Mouse (Mus musculus) ES-Bruce4 (cell line): Measurements from ENCODE around the gene Acsbg2. TPM values are rescaled to one million over a fixed set of nuclear protein-coding genes. Genes with fewer than 3 reads are reported as not detected.

Source experiments
- H3K27ac ChIP-seq: 2 replicates; pipeline ENCODE4 v1.5.1; 2012; ENCODE audit warnings: low read length, inconsistent platforms; ENCODE audit not compliant: insufficient read depth
- H3K27me3 ChIP-seq: 2 replicates; pipeline ENCODE4 v1.6.1; 2012; ENCODE audit warnings: mild to moderate bottlenecking, low read length, inconsistent platforms; ENCODE audit not compliant: control insufficient read depth, poor library complexity, insufficient read depth, severe bottlenecking
- H3K36me3 ChIP-seq: 2 replicates; pipeline ENCODE4 v1.6.1; 2012; ENCODE audit warnings: inconsistent platforms, mild to moderate bottlenecking, low read length, moderate library complexity; ENCODE audit not compliant: control insufficient read depth, poor library complexity, insufficient read depth, severe bottlenecking
- H3K4me1 ChIP-seq: one replicate; pipeline ENCODE4 v1.8.1; 2011; ENCODE audit warnings: low read length; ENCODE audit not compliant: control insufficient read depth, insufficient read depth
- H3K4me3 ChIP-seq: 2 replicates; pipeline ENCODE4 v1.5.1; 2011; ENCODE audit warnings: low read depth, mild to moderate bottlenecking, low read length
- H3K9ac ChIP-seq: 2 replicates; pipeline ENCODE4 v1.6.1; 2012; ENCODE audit warnings: low read depth, mild to moderate bottlenecking, inconsistent platforms; ENCODE audit not compliant: poor library complexity, severe bottlenecking
- H3K9me3 ChIP-seq: replicated peaks from 2 replicates; pipeline ENCODE4 v1.6.1; 2012; ENCODE audit warnings: mild to moderate bottlenecking, low read length, inconsistent platforms; ENCODE audit not compliant: control insufficient read depth, poor library complexity, insufficient read depth, severe bottlenecking
- CTCF ChIP-seq: IDR thresholded peaks from one replicate; pipeline ENCODE4 v1.8.1; 2011; ENCODE audit warnings: low read depth, low read length
- EP300 ChIP-seq: IDR thresholded peaks from 2 replicates; pipeline ENCODE4 v1.6.1; 2011; ENCODE audit warnings: low read depth, low read length; ENCODE audit not compliant: insufficient read depth
- POLR2A ChIP-seq: IDR thresholded peaks from one replicate; pipeline ENCODE4 v1.8.1; 2011; ENCODE audit warnings: low read length; ENCODE audit not compliant: insufficient read depth
- polyA plus RNA-seq: library from polyadenylated mRNA; stranded (reverse); fragments of >200 nt; gene quantifications from 2 replicates; pipeline ENCODE4 v1.2.4, GENCODE M21; 2011; ENCODE audit warnings: low read depth; ENCODE audit not compliant: missing spikeins, insufficient read depth, insufficient read length

Acsbg2 gene
- polyA plus RNA-seq, 1 experiment, result 0.46 TPM

GRCm38 (mm10) chr17:56870287-56870953 lies 3.8 kb downstream of the Acsbg2 start:
- Histone ChIP-seq H3K36me3 (no peaks in the 10 kb centered on the region), H3K27me3 (no peaks in the 10 kb centered on the region), H3K27ac (peak overlapping the region; percentile 99), H3K4me1 (peaks cover 14% of the 10 kb centered on the region), H3K9ac (peak overlapping the region; percentile 52), H3K4me3 (no peak overlapping the region; the same call in 1 of the 2 replicates), H3K9me3 (peaks cover 17% of the 10 kb centered on the region)
- TF ChIP-seq EP300, result 0 out of 2 replicates have a peak, but pooled peaks have one; percentile 10
- no peak for TF ChIP-seq POLR2A

- TF ChIP-seq POLR2A (no peak), CTCF (no peak), EP300 (peak; percentile 98)
- Histone ChIP-seq H3K27ac (peak overlapping the region; percentile 99), H3K36me3 (no peaks in the 10 kb centered on the region), H3K4me1 (peaks cover 14% of the 10 kb centered on the region), H3K27me3 (no peaks in the 10 kb centered on the region), H3K9ac (no peak overlapping the region), H3K9me3 (peaks cover 17% of the 10 kb centered on the region), H3K4me3 (no peak overlapping the region)
Observed at GRCm38 (mm10) chr17:56869481-56869977, 4.7 kb downstream of the Acsbg2 start.

GRCm38 (mm10) chr17:56866071-56866470 lies 8.2 kb downstream of the Acsbg2 start:
- no peak overlapping the region for H3K9ac ChIP-seq
- peak overlapping the region; percentile 51 for H3K27ac ChIP-seq
- peaks cover 5% of the 10 kb centered on the region for H3K4me1 ChIP-seq
- TF ChIP-seq POLR2A (no peak), EP300 (no peak), CTCF (no peak)
- peaks cover 17% of the 10 kb centered on the region for H3K9me3 ChIP-seq
- H3K27me3 ChIP-seq, result no peaks in the 10 kb centered on the region
- H3K4me3 ChIP-seq, result peak overlapping the region; percentile 28; the same call in 1 of the 2 replicates
- H3K36me3 ChIP-seq, result no peaks in the 10 kb centered on the region

- TF ChIP-seq CTCF, result no peak
- no peak for TF ChIP-seq POLR2A
- no peak for TF ChIP-seq EP300
- H3K9me3 ChIP-seq, result no peaks in the 10 kb centered on the region
- no peaks in the 10 kb centered on the region for H3K36me3 ChIP-seq
- H3K27ac ChIP-seq, result peak overlapping the region; percentile 56
- peaks cover 4% of the 10 kb centered on the region for H3K4me1 ChIP-seq
- 0 out of 2 replicates have a peak overlapping the region, but pooled peaks have one; percentile 9 for H3K9ac ChIP-seq
- H3K27me3 ChIP-seq, result no peaks in the 10 kb centered on the region
- peak overlapping the region; percentile 19; the same call in 1 of the 2 replicates for H3K4me3 ChIP-seq
Observed at GRCm38 (mm10) chr17:56861197-56861596, 13.1 kb downstream of the Acsbg2 start.

- H3K27ac ChIP-seq, result peak overlapping the region; percentile 74; the same call in 1 of the 2 replicates
- H3K27me3 ChIP-seq, result no peaks in the 10 kb centered on the region
- H3K36me3 ChIP-seq, result no peaks in the 10 kb centered on the region
- H3K9ac ChIP-seq, result no peak overlapping the region; the same call in 1 of the 2 replicates
- H3K9me3 ChIP-seq, result no peaks in the 10 kb centered on the region
- H3K4me3 ChIP-seq, result no peak overlapping the region
- TF ChIP-seq CTCF, result no peak
- H3K4me1 ChIP-seq, result peaks cover 3% of the 10 kb centered on the region
Observed at GRCm38 (mm10) chr17:56858922-56859321, 15.3 kb downstream of the Acsbg2 start.

GRCm38 (mm10) chr17:56858216-56858615 lies 16.0 kb downstream of the Acsbg2 start:
- peak; percentile 30; the same call in 1 of the 2 replicates for TF ChIP-seq EP300
- peak; percentile 99 for TF ChIP-seq CTCF
- no peak for TF ChIP-seq POLR2A
- Histone ChIP-seq H3K27ac (peak overlapping the region; percentile 74), H3K27me3 (no peaks in the 10 kb centered on the region), H3K4me3 (no peak overlapping the region), H3K9ac (no peak overlapping the region; the same call in 1 of the 2 replicates), H3K36me3 (no peaks in the 10 kb centered on the region), H3K9me3 (no peaks in the 10 kb centered on the region), H3K4me1 (peaks cover 3% of the 10 kb centered on the region)
